Mouse (Mus musculus): ENCODE results near the gene Kdm5b.
A peak's percentile ranks its signal among the peaks of the same experiment; 100 is the strongest.
"Not testable (repeated sequence)": the region's sequence is repeated elsewhere in the genome, so short reads cannot be mapped to it uniquely, and the experiment has no call there.

Kdm5b gene

DNA sequence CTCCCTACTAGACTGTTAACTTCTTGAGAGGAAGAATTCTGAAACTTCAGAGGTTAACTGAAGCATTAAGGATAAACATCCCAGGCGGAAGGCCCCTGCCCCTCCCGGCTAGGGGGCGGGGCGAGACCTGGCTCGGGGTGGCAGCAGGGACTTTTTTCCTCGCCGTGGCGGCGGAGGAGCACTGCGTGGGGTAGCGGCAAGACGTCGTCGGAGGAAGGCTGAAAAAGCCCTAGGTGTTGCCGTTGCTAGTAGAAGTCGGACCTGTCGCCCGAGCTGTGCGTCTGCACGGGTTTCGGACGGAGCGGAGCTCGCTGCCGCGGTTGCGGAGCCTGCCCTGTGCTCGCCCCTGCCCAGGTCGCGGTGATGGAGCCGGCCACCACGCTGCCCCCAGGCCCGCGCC is at the start of gene Kdm5b:
Kdm5b (plus strand) TSS at position 196 of the 400 bp plus-strand sequence.
- peak; percentile 89 for DNase-seq

DNA sequence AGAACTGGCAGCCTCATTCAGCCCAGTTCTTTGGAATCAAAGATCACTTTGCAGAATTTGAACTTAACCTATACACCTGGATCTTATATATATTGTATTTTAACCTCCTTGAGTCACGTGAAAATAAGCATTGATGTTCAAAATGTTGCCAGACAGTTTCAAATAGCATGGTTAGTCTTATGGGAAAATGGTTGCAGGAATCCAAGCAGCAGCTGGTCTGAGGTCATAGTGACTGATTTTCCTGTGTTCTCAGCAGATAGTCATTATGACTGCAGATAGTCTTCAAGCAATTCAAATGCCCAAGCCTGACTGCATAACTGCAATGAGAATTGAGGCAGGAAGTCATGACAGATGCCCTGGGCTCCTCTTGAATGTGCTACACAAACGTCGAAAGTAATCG is 47.8 kb upstream of the Kdm5b start:
- no peak for DNase-seq

DNA sequence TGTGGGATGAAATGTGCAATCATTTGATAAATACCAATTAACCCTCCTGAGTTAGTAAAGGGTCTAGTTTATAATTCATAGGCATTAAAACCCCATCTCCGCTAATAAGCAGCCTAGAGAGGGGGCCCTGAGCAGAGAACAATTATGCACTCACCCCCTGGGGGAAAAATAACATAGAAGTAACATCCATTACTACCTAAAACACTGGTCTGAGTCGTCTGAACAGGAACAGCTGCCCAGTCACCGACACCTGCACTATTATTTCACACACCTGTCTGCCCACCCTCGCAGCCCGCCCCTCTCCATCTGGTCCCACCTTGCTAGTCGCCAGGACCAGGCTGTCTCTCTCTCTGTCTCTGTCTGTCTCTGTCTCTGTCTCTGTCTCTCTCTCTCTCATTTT is 47.4 kb upstream of the Kdm5b start:
- no peak for DNase-seq

DNA sequence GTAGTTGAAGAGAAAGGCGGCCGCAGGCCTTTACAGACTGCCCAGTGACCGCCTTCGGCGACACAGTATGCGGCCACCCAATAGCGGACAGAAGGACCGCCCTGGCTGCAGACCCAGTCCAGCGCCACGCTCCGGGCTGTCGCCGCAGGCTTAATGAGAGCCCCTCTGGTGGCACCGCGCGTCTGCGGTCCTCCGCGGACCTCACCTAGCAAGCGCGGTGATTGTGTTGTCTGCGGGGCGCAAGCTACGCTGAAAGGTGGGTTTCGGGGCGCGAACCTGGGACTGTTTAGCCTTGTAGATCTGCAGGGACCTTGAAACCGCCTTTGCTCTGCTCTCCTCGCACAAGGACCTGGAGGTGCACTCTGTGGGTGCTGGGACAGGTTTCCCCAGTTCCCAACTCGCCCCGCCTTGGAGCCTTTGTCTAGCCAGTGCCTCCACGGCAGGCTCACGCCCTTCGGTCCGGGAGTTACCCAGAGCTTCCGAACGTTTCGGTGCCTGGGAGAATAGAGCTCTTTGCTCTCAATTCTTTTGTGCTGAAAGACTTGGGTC is 46.6 kb upstream of the Kdm5b start:
- peak; percentile 8 to 11 for DNase-seq

DNA sequence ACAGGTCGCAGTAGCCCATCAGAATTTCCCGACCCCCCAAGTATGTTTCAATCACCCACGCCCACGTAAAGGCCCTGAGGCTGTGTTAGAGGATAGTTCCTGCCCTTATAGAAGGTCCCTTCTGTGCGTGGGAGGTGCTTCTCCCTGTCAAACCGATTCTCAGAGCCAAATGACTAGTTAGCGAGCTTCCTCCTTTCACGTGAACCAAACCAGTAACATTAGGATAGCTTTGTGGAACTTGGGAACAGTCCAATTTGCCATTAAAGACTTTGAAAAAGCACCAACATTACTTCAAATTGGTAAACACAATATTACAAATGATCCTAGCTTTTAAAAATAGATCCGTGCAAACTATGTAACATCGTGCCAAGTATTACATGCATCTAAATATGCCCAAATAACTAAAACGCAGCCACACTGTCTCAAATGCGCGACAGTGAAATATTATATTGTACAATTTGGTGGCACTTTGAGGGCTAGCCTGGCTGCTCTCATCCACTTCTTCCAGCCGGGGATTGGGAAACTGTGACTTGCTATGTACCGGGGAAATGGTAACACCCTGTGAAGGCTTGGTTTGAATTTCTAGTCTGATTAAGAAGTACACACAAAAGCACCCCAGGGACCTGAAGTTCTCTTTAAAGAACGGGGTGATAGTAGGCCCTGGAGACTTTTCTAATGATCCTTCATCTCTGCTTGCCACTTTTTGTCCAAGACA is 45.9 kb upstream of the Kdm5b start:
- peak in 1 of 2 experiments; percentile 16 for DNase-seq

DNA sequence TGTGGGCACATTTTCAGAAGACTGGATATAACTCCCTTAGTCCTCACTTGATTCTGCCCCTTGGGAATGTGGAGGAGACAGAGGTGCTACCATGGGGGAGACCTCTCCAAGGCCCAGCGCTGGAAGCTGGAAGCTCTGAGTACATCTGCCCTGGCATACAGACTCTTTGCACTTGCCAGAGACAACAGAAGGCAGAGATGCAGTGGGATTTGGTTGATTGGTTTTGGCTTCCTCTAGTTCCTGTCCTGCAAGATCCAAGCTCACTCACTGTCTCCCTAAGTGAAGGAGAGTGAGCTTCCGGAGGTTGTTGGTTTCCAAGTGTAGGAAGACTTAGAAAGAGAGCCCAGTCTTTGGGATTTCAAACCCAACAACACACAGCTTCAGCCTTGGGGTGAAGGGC is 44.1 kb upstream of the Kdm5b start:
- no peak for DNase-seq

DNA sequence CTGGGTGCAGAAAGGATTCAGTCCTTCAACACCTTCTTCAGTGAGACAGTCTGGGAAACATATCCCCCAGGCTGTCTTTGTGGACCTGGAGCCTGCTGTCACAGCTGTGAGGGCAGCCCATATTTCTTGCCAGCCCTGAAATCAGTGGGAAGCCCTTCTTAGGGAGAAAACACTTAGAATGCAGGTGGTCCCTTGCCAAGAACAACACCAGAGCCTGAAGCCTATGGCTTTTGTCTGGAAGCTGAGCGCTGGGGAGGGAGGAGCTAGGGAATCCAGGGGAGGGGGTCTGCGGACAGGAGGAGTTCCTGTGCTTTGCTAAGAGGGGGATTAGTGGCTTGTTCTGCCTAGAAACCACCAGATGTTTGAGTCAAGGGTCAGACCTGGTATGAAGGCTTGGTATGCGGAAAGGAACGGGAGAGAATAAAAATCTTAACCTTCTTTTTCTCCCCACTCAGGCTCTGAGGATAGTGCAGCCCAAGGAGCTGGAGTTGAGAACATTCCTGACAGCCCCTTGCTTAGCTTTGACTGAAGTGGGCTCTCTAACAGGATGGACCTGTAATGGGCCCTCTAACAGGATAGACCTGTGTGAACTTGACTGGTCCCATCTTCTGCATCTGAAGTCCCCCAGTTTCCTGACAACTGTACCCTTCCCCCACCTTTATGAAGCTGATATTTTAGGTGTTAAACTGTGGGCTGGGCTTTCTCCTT is 43.3 kb upstream of the Kdm5b start:
- DNase-seq: no peak

DNA sequence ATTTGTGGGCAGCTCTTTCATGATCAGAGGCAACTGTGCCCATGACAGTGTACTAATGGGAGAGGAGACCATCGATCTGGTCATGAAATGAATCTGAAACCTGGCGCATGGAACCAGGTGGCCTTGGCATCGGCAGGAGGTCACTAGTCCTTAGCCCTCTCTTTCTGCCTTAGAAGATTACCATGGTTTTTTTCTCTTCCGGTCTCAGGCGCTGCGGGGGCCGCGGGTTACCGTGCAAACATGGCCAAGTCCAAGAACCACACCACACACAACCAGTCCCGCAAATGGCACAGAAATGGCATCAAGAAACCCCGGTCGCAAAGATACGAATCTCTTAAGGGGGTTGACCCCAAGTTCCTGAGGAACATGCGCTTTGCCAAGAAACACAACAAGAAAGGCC is 42.1 kb upstream of the Kdm5b start:
- DNase-seq: not testable (repeated sequence)

DNA sequence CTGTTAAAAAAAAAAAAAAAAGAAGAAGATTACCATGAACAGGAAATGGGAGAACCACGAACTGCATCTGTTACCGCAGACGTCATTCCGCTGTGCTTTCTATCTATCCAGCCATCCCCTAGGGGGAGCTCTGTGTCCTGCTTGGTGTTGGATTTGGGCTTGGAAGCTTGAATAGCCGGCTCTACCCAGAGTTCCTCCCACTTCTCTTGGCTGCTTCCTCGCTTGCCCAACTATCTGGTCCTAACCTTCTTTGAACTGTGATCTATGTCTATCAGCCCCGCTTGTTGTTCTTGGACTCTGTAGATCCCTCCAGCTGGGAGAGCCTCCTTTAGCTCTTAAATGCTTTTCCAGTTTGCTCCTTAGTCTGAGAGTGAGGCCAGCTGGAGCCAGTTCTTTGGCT is 41.3 kb upstream of the Kdm5b start:
- peak; percentile 64 to 68 for DNase-seq

DNA sequence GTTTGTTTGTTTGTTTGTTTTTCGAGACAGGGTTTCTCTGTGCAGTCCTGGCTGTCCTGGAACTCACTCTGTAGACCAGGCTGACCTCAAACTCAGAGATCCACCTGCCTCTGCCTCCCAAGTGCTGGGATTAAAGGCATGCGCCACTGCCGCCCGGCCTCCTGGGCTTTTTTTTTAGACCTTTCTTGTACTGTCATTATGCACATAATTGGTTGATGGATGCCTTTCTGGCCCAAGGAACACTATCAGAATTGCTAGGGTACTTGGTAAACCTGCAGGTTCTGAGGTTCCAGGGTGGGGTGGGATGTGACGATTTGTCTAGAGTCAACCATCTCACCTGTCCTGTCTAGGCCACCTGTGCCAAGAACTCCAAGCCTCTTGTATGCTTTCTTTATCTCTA is 40.8 kb upstream of the Kdm5b start:
- DNase-seq: not testable (repeated sequence)

DNA sequence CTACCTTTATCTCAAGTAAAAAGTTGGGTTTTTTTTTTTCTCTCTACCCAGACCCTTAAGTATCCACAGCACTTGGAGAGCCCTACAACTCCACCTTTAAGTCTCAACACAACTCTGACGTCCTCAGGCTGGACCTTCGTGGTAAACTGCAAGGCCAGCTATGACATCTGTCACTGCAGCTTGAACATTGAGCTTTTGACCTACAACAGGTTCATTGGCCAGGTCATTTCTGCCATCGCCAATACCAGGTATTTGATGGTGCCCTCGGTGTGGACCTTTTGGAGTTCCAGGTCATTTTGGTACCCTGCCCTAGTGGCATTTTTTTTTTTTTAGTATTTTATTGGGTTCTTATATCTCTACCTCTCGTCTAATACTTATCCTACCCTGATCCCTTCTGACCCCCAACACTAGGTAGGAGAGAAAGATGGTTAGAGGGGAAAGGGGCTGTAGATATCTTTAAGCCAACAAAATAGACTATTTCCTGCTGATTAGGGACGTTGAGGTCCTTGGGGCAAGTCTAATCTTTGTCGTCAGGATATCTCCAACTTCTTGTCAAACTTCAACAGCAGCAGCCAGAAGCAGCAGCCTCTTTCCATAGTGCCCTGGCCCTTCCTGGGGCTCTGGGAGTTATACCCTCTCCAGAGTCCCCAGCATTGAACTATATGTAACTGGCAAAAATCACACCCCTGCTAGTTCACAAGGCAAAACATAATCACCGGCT is 39.8 kb upstream of the Kdm5b start:
- DNase-seq: no peak

DNA sequence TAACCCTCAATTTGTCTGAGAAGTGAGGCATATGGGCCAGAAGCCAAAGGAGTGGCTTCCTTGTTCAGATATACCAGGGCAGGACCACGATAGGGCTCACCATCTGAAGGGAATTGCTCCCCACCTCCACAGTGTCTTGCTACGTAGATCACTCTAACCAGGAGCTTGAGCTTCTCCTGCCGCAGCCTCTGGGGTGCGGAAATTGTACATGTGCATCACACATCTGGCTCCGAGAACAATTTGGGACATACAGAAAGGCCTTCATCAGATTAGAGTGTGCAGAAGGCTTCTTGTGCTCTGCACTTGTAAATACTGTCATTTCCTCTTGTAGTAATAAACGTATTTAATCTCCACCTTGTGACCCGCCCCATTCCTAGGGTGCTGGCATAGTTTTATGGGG is 38.8 kb upstream of the Kdm5b start:
- DNase-seq: no peak

DNA sequence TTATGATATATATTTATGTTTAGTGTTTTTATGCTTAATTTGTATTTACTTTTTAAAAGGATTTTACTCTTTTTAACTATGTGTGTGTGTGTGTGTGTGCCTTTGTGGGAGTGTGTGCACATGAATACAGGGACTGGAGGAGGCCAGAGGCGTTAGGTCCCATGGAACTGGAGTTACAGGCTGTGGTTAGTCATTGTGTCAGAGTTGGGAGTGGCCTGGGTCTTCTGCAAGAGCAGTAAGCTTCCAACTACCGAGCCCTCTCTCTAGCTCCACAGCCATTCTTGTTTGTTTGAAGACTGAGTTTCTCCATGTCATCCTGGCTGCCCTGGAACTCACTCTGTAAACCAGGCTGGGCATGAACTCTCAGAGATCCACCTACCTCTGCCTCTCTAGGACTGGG is 37.6 kb upstream of the Kdm5b start:
- no peak for DNase-seq

DNA sequence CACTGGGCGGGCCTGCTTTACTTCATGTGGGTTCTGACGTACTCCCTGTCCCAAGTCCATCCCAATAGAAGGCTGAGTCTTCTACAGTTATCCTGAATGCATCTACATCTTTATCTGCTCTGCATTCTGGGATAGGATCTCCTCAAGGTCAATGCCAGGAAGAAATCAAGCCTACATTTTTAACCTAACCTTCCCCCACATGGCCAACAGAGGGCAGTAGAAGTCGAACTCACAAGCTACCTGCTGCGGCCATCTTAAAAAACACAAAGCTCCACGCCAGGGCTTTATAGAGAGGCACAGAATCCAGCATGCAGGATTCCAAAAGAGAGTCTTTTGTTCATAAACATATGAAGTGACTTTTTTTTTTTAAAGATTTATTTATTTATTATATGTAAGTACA is 35.5 kb upstream of the Kdm5b start:
- DNase-seq: peak; percentile 53 to 57

DNA sequence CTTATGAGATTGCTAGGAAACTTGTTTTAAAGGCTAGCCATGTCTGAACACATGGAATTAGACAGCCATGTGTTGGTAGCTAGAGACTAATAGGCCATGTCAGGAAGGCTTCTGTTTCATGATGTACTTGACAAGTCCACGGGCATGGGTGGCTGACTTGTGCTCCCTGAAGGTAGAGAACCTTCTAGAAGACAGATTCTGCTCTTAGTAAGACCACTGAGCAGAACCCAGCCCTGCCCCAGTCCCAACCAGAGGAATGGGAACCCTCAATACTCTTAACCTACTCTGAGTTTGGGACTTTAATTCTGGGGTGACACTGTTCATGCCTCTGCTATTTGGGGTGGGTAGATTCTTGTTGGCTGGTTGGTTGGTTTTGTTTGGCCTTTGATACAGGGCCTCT is 35.0 kb upstream of the Kdm5b start:
- no peak for DNase-seq

DNA sequence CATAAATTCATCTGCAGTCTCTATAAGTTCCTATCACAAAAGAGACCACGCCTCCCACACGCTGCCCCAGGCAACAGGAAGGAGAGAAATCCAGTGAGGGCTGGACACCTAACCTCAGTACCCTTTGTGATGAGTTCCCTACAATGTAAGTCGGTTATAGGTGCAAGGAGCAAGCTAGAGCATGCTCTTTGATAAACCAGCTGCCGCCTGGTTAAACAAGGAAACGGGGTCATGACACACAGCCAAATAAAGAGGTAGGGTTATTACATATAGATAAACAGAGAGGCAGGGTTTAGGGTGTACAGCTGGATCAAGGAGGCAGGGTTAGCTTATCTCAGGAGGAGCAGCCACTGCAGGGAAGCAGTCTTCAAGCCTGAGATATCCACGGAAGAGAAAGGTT is 33.2 kb upstream of the Kdm5b start:
- no peak for DNase-seq

DNA sequence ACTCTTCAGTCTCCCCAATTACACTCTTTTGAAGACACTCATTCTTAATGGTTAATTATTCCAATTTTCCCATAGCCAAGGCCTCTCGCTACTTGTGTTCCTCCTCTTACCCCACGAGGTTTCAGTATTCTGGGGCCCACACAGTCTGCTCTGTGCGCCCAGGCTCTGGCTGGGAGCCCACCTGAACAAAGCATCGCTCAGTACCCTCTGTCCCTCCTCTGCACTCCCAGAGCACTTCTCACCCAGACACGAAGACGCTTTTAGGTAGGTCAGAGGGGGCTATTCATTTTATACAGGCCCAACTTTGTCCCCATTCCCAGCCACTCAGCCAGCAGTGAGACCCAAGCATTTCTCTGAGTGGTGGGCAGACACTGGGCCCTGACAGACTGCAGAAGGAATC is 29.4 kb upstream of the Kdm5b start:
- no peak for DNase-seq

DNA sequence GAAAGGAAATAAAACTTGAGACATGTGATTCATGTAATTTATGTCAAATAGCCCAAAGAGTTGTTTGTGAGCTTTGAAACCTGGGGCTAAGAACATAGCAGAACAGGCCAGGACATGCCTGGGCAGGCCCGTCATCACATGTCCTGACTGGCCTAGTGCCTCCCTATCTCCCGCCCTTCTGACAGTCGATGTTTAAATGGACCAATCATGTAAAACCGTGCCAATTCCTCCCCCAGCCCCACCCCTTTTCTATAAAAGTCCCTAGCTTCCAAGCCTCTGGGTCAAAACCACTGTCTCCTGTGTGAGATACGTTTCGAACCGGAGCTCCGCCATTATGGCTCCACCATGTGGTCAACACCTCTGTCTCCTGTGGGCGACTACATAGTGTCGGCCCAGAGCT is 26.3 kb upstream of the Kdm5b start:
- DNase-seq: not testable (repeated sequence)

DNA sequence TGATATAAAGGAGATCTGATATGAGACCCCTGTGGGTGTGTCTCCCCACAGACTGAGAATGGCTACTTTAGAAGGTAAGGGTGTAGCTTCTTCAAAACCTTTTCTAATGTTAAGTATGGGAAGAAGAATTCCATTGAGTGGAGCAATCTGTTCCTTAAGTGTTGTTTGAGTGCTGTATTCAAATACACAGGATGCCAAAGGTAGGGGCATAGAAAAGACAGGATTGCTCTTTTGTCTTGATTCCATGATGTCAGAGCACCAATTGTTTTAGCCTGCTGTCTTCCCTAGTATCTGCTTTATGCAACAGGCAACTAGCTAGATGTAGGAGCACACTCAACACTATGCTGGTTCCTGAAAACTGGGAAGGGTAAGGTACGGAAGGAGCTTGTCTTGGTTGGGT is 24.9 kb upstream of the Kdm5b start:
- no peak for DNase-seq

DNA sequence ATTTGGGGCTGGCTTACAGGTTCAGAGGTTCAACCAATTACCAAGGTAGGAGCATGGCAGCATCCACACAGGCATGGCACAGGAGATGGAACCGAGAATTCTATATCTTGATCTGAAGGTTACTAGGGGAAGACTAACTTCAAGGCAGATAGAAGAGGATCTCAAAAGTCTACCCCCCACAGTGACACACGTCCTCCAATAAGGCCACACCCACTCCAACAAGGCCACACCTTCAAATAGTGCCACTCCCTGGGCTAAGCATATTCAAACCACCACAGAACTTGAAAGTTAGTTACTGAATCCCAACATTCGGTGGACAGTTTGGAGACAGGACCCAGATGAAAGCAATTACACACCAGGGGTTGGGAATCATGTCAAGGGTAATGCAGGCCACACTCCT is 24.5 kb upstream of the Kdm5b start:
- no peak for DNase-seq

DNA sequence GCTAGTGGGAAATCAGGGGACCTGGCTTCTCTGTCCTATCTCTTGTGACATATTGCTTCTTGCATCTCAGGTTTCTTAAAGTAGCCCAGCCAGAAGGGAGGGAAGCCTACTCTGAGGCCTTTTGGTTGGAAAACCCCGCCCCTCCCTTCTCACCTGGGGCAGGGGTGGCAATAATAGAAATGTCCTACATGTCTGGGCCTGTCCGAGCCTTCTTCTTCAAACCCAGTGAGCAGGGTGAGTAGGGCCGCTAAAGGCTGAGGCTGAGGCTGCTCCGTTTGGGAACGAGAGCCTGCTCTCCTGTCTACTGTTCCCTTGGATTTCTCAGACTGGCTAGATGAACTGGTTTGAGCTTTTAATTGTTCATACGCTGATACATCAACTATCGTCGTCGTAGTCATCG is 19.4 kb upstream of the Kdm5b start:
- DNase-seq: no peak

DNA sequence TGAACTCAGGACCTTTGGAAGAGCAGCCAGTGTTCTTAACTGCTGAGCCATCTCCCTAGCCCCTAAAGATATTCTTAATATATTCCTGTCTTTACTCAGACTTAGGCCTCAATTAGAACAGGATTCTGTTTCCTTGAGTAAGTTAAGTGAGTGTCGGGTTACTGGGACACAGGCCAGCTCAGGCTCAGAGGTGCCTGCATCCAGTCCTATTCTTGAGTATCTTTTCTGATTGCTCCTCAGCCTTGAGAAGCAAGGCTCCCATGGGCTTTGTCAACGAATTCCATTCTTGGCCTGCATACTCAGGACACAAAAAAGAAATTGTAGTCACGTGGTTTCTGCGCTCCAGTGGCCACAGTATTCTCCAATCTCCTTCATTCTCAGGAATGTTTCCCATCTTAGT is 11.7 kb upstream of the Kdm5b start:
- DNase-seq: no peak

DNA sequence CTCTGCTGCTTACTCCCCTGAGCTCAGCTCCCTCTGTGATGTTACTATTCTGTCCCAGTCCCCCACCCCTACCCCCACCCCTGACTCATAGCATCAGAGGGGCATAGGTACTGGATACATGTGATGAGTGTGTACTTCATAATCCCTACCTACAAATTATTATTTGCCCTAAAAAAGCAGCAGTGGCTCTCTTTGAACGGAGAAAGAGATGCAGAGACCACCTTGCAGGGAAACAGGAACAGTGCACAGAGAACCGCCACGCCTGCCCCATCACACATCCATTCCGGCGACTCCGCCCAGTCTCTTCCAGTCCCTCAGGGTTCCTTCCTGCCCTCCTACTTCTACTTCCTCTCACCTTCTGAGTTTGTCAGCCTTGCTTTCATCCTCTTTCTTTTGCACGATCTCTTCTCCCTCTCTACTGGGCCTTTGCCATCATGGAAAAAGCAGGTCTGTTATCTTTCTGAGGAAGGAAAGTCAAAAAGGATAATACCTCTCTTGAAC is 10.3 kb upstream of the Kdm5b start, which contains the start of gene Mgat4e:
Mgat4e (minus strand) TSS at position 51 of the 501 bp plus-strand sequence.
- no peak for DNase-seq

DNA sequence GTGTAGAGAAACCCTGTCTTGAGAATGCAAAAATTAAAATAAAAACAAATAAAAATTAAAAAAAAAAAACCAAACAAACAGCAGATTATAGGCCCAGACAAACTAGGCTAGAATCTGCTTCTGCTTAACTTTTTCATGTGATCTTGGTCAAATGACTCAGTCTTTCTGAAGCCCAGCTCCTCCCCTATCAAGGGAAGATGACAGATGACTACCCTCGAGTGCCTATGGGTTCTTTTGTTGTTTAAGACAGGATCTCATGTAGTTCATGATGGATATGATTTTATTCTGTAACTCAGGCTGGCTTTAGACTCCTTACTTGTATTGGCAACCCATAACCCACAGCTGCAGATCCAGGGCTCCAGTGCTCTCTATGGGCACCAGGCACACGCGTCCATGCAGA is 8.1 kb upstream of the Kdm5b start:
- no peak for DNase-seq

Data from B cell, adult 2 months (primary cell).